Mouse (Mus musculus) forebrain, embryonic 16.5 days (tissue): Measurements from ENCODE around the gene Uts2r. TPM values are rescaled to one million over a fixed set of nuclear protein-coding genes. Genes with fewer than 3 reads are reported as not detected.

ENCODE experiments used
- ATAC-seq: fragments of 200-750 bp; cut with Nextera tagmentation; 2 replicates; pipeline ENCODE4 v1.8.0; 2017; ENCODE audit warnings: mild to moderate bottlenecking, moderate library complexity
- H3K27ac ChIP-seq: fragments of 300-500 bp; sonication (generic); 2 replicates; pipeline ENCODE4 v1.5.1; 2014; ENCODE audit warnings: low read length, control low read depth
- H3K27me3 ChIP-seq: fragments of 300-500 bp; sonication (generic); replicated peaks from 2 replicates; pipeline ENCODE4 v1.6.1; 2014; ENCODE audit warnings: low read length; ENCODE audit not compliant: control insufficient read depth, insufficient read depth
- H3K36me3 ChIP-seq: fragments of 300-500 bp; sonication (generic); 2 replicates; pipeline ENCODE4 v1.6.1; 2014; ENCODE audit not compliant: control insufficient read depth, insufficient read depth
- H3K4me1 ChIP-seq: fragments of 300-500 bp; sonication (generic); replicated peaks from 2 replicates; pipeline ENCODE4 v1.6.1; 2014; ENCODE audit warnings: low read length; ENCODE audit not compliant: control insufficient read depth, insufficient read depth
- H3K4me2 ChIP-seq: fragments of 300-500 bp; sonication (generic); 2 replicates; pipeline ENCODE4 v1.6.1; 2014; ENCODE audit warnings: mild to moderate bottlenecking, low read length, control low read depth
- H3K4me3 ChIP-seq: fragments of 300-500 bp; sonication (generic); replicated peaks from 2 replicates; pipeline ENCODE4 v1.5.1; 2014; ENCODE audit warnings: mild to moderate bottlenecking, low read length, control low read depth
- H3K9ac ChIP-seq: fragments of 300-500 bp; sonication (generic); replicated peaks from 2 replicates; pipeline ENCODE4 v1.6.1; 2014; ENCODE audit warnings: low read depth, low read length, control low read depth
- H3K9me3 ChIP-seq: fragments of 300-500 bp; sonication (generic); 2 replicates; pipeline ENCODE4 v1.6.1; 2016; ENCODE audit warnings: low read length; ENCODE audit not compliant: control insufficient read depth
- whole genome bisulfite sequencing: fragments of 180-500 bp; shearing (Covaris S2); extraction: QIAGEN DNeasy Blood & Tissue Kit; methylation state at CpG from one replicate; pipeline ENCODE4 v1.1.7; 2014; 5-methylcytosine and 5-hydroxymethylcytosine counted together
- polyA plus RNA-seq: library from polyadenylated mRNA; unstranded; fragments of >200 nt; fragmentation: Nextera tagmentation; extraction: Ambion mirVana; gene quantifications from 2 replicates; pipeline ENCODE4 v1.2.1, GENCODE M21; 2015

Uts2r gene
- polyA plus RNA-seq, 1 experiment from 2014 or later, result 0.16 TPM

DNA sequence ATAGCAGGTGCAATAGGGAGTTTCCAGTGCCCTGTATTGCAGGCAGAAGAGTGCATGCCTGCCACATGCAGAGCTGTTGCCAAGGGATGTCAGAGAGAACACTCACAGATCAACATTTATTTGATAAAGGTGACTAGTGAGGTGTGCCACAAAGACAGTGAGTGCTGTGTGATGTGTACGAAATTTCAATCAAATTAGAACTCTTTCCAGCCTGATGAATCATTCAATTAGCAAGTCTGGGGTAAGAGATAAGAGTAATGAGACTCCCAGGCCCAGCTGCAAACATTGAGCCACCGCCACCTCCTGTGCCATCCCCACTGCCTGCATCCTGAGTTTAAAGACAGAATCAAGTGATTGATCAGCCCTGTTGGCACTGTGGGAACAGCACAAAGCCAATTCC is 32.7 kb downstream of the Uts2r start:
- Histone ChIP-seq H3K4me2 (no peak overlapping the region), H3K27ac (no peak overlapping the region), H3K27me3 (no peaks in the 10 kb centered on the region), H3K36me3 (no peaks in the 10 kb centered on the region), H3K9me3 (no peaks in the 10 kb centered on the region), H3K4me3 (no peak overlapping the region), H3K9ac (no peak overlapping the region), H3K4me1 (no peaks in the 10 kb centered on the region)
- no peak for ATAC-seq
- 67% methylated on average over 2 of the region's 2 CpGs for WGBS

DNA sequence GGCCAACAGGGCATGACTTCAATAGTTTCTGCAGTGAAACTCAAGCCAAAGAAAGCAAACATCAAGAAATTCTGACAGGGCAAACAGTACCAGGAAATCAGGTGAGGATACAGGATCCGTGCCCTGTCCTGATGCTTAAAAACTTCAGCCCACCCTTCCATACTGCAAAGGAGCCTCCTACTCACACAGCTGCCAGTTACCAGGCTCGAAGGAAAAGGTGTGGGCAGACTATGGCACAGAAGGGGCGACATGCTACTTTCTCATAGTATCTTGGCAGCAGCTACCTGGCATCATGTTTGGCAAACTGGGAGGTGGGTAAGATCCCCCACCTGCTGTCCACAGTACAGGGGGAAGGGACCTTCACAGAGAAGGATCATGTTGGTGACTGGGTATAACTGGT is 33.3 kb downstream of the Uts2r start:
- Histone ChIP-seq H3K4me3 (no peak overlapping the region), H3K36me3 (no peaks in the 10 kb centered on the region), H3K4me2 (no peak overlapping the region), H3K9me3 (no peaks in the 10 kb centered on the region), H3K27me3 (no peaks in the 10 kb centered on the region), H3K4me1 (no peaks in the 10 kb centered on the region), H3K9ac (no peak overlapping the region), H3K27ac (no peak overlapping the region)
- WGBS, result 80% methylated on average over 3 of the region's 3 CpGs
- no peak for ATAC-seq

- Histone ChIP-seq H3K9me3 (no peaks in the 10 kb centered on the region), H3K4me1 (peaks cover under 1% of the 10 kb centered on the region), H3K9ac (no peak overlapping the region), H3K27me3 (no peaks in the 10 kb centered on the region), H3K27ac (no peak overlapping the region), H3K36me3 (no peaks in the 10 kb centered on the region), H3K4me2 (no peak overlapping the region), H3K4me3 (no peak overlapping the region)
- WGBS, result 63% methylated on average over 2 of the region's 2 CpGs
- ATAC-seq, result no peak
Measured at GRCm38 (mm10) chr11:121198622-121199021, 38.6 kb downstream of the Uts2r start.

- no peaks in the 10 kb centered on the region for H3K9me3 ChIP-seq
- H3K4me1 ChIP-seq, result peaks cover 7% of the 10 kb centered on the region
- H3K27me3 ChIP-seq, result no peaks in the 10 kb centered on the region
- H3K4me2 ChIP-seq, result no peak overlapping the region
- no peak for ATAC-seq
- H3K36me3 ChIP-seq, result no peaks in the 10 kb centered on the region
- H3K9ac ChIP-seq, result no peak overlapping the region
- H3K27ac ChIP-seq, result no peak overlapping the region
- 77% methylated on average over 4 of the region's 4 CpGs for WGBS
- no peak overlapping the region for H3K4me3 ChIP-seq
Measured at GRCm38 (mm10) chr11:121199851-121200250, 39.8 kb downstream of the Uts2r start.

DNA sequence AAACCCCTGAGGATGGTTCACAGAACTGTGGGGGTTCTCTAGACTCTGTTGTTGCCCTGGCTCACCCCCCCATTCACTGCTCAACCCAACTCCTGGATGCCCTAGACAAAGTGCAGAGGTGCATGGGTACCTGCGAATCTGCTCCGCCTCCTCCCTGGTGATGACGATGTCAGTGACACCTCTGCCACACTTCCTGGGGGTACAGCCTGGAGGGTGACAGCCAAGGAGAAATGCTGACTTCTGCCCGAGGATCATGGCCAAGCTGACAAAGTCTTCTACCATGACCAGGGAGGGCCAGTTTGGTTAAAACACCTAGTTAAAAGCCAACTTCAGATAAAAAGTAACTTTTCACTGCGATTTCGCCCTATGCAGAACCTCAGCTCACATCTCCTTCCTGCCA is 40.7 kb downstream of the Uts2r start:
- H3K4me3 ChIP-seq, result no peak overlapping the region
- H3K4me2 ChIP-seq, result no peak overlapping the region
- H3K4me1 ChIP-seq, result peaks cover 12% of the 10 kb centered on the region
- no peaks in the 10 kb centered on the region for H3K9me3 ChIP-seq
- ATAC-seq, result no peak
- H3K27me3 ChIP-seq, result no peaks in the 10 kb centered on the region
- WGBS, result 97% methylated on average over 6 of the region's 6 CpGs
- no peak overlapping the region for H3K27ac ChIP-seq
- H3K36me3 ChIP-seq, result no peaks in the 10 kb centered on the region
- H3K9ac ChIP-seq, result no peak overlapping the region

- Histone ChIP-seq H3K4me3 (no peak overlapping the region), H3K9ac (no peak overlapping the region), H3K27ac (no peak overlapping the region), H3K36me3 (no peaks in the 10 kb centered on the region), H3K9me3 (no peaks in the 10 kb centered on the region), H3K27me3 (no peaks in the 10 kb centered on the region), H3K4me2 (no peak overlapping the region), H3K4me1 (peaks cover 12% of the 10 kb centered on the region)
- 49% methylated on average over 11 of the region's 11 CpGs for WGBS
- no peak for ATAC-seq
Measured at GRCm38 (mm10) chr11:121201436-121202198, 41.5 kb downstream of the Uts2r start.

DNA sequence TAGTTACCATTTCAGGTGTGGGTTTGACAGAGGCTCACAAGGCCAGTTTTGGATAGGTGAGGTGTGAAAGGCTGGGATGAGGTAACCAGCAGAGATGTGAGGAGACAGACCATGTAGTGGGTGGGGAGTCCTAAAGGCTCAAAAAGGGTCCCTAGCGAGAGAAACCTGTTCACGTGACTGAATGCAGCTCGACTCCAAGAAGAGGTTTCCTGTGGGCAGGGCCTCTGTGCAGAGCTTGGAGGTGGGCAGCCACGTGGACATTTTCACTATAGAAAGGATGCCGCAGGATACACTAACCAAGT is 43.7 kb downstream of the Uts2r start:
- Histone ChIP-seq H3K9me3 (no peaks in the 10 kb centered on the region), H3K4me2 (peak overlapping the region; percentile 59), H3K4me1 (peaks cover 12% of the 10 kb centered on the region), H3K27ac (peak overlapping the region; percentile 37), H3K4me3 (peak overlapping the region; percentile 77), H3K9ac (peak overlapping the region; percentile 81), H3K27me3 (no peaks in the 10 kb centered on the region), H3K36me3 (peaks cover 3% of the 10 kb centered on the region; the same call in 1 of the 2 replicates)
- ATAC-seq, result no peak
- 0% methylated on average over 5 of the region's 5 CpGs for WGBS

DNA sequence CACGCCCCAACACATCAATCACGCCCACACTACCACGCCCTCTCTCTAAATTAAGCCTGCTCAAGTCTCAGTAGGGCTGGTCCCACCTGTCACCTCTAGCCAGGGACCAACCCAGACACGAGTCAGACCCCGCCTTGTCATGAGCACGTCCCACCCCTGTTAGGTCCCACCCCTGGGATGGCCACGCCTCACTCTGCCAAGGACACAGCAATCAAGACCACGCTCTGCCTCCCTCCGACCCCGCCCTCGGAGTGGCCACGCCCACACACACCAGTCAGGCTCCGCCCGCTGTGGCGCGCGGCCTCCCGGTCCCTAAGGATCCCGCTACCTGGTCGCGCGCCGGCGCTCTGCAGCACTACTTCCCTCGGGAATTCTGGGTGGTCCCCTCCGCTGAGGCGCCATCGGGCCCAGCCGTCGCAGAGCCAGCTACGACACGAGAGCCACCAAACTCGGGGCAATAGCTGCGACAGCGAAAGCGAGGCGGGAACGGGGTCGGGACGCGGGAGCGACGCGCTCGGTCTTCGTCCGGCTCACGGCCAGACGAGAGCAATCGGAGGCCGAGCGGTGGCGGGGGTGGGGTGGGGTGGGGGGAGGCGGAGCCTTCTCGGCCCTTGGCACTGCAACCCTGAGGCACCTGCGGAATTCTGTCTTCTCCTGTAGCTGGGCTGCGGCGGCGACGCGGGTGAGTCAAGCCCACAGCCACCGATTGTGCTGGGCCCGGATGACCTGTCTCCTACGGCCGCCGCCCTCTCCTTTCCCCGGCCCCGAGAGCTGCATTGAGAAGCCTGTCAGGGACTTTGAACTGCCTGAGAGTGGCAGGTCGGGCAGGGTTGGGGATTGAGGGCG is 44.3 kb downstream of the Uts2r start, which contains the start of the genes Hexdc and Ogfod3:
Hexdc (plus strand) TSS at position 273 of the 846 bp plus-strand sequence.
Ogfod3 (minus strand) TSS at position 551 of the 846 bp plus-strand sequence.
- H3K4me3 ChIP-seq, result peak within 1 kb of the TSS; percentile 77
- no peaks in the 10 kb centered on the region for H3K9me3 ChIP-seq
- H3K4me2 ChIP-seq, result peak within 1 kb of the TSS; percentile 59
- peak; percentile 96 for ATAC-seq
- peaks cover 12% of the 10 kb centered on the region for H3K4me1 ChIP-seq
- WGBS, result 0% methylated on average over 63 of the region's 70 CpGs
- peak within 1 kb of the TSS; percentile 81 for H3K9ac ChIP-seq
- H3K36me3 ChIP-seq, result peaks cover 3% of the 10 kb centered on the region; the same call in 1 of the 2 replicates
- H3K27ac ChIP-seq, result peak within 1 kb of the TSS; percentile 89
- no peaks in the 10 kb centered on the region for H3K27me3 ChIP-seq
